Mouse (Mus musculus) limb, embryonic 11.5 days (tissue): ENCODE measurements around the gene Elmo1. TPM values are rescaled to one million over a fixed set of nuclear protein-coding genes. Genes with fewer than 3 reads are reported as not detected.

ENCODE experiments used
- ATAC-seq: fragments of 200-750 bp; cut with Nextera tagmentation; 2 replicates; pipeline ENCODE4 v1.8.0; 2017; ENCODE audit warnings: low read depth; ENCODE audit not compliant: insufficient number of reproducible peaks, low FRiP score, low TSS enrichment
- DNase-seq: peaks from one replicate; pipeline ENCODE4 v3.0.0-alpha.2; 2015; ENCODE audit warnings: low spot score
- H3K27ac ChIP-seq: fragments of 300-500 bp; sonication (generic); replicated peaks from 2 replicates; pipeline ENCODE4 v1.5.1; 2014; ENCODE audit warnings: low read depth, mild to moderate bottlenecking, low read length
- H3K27me3 ChIP-seq: fragments of 300-500 bp; sonication (generic); 2 replicates; pipeline ENCODE4 v1.6.1; 2014; ENCODE audit warnings: mild to moderate bottlenecking, low read length, mixed read lengths; ENCODE audit not compliant: control insufficient read depth, insufficient read depth
- H3K36me3 ChIP-seq: fragments of 300-500 bp; sonication (generic); 2 replicates; pipeline ENCODE4 v1.6.1; 2014; ENCODE audit warnings: mild to moderate bottlenecking, low read length, moderate library complexity, mixed read lengths; ENCODE audit not compliant: control insufficient read depth, insufficient read depth
- H3K4me1 ChIP-seq: fragments of 300-500 bp; sonication (generic); 2 replicates; pipeline ENCODE4 v1.6.1; 2014; ENCODE audit warnings: low read length, mixed read lengths; ENCODE audit not compliant: control insufficient read depth, insufficient read depth
- H3K4me2 ChIP-seq: fragments of 300-500 bp; sonication (generic); 2 replicates; pipeline ENCODE4 v1.6.1; 2014; ENCODE audit warnings: low read depth, mild to moderate bottlenecking, moderate library complexity; ENCODE audit not compliant: severe bottlenecking
- H3K4me3 ChIP-seq: fragments of 300-500 bp; sonication (generic); 2 replicates; pipeline ENCODE4 v1.5.1; 2014; ENCODE audit warnings: low read depth, low read length
- H3K9ac ChIP-seq: fragments of 300-500 bp; sonication (generic); 2 replicates; pipeline ENCODE4 v1.6.1; 2014; ENCODE audit warnings: mild to moderate bottlenecking, low read length
- H3K9me3 ChIP-seq: fragments of 300-500 bp; sonication (generic); 2 replicates; pipeline ENCODE4 v1.6.1; 2016; ENCODE audit warnings: low read length; ENCODE audit not compliant: control insufficient read depth
- WGBS: fragments of 180-500 bp; shearing (Covaris S2); extraction: QIAGEN DNeasy Blood & Tissue Kit; methylation state at CpG from one replicate; pipeline ENCODE4 v1.1.7; 2014; 5-methylcytosine and 5-hydroxymethylcytosine counted together
- polyA plus RNA-seq: library from polyadenylated mRNA; unstranded; fragments of >200 nt; fragmentation: Nextera tagmentation; extraction: Ambion mirVana; gene quantifications from 2 replicates; pipeline ENCODE4 v1.2.1, GENCODE M21; 2014

Gene Elmo1
- polyA plus RNA-seq, 1 experiment from 2014 or later, result 9.6 TPM

- 89% methylated on average over 4 of the region's 4 CpGs for WGBS
- H3K27me3 ChIP-seq, result no peaks in the 10 kb centered on the region
- no peak overlapping the region for H3K27ac ChIP-seq
- H3K4me2 ChIP-seq, result no peak overlapping the region
- DNase-seq, result no peak
- H3K4me3 ChIP-seq, result no peak overlapping the region
- H3K9me3 ChIP-seq, result no peaks in the 10 kb centered on the region
- no peak for ATAC-seq
- no peak overlapping the region for H3K9ac ChIP-seq
- H3K4me1 ChIP-seq, result peaks cover 7% of the 10 kb centered on the region
- H3K36me3 ChIP-seq, result no peaks in the 10 kb centered on the region
Measured at GRCm38 (mm10) chr13:20131998-20132371, 41.6 kb downstream of the Elmo1 start.

- WGBS, result 56% methylated on average over 6 of the region's 6 CpGs
- Histone ChIP-seq H3K36me3 (no peaks in the 10 kb centered on the region), H3K4me2 (no peak overlapping the region), H3K27ac (no peak overlapping the region), H3K9me3 (no peaks in the 10 kb centered on the region), H3K4me1 (peaks cover 7% of the 10 kb centered on the region), H3K9ac (no peak overlapping the region), H3K4me3 (no peak overlapping the region), H3K27me3 (no peaks in the 10 kb centered on the region)
- DNase-seq (no peak), ATAC-seq (peak; percentile 33; the same call in 1 of the 2 replicates)
Measured at GRCm38 (mm10) chr13:20133602-20134394, 43.4 kb downstream of the Elmo1 start.

GRCm38 (mm10) chr13:20134395-20135225 lies 44.2 kb downstream of the Elmo1 start:
- no peak overlapping the region for H3K4me3 ChIP-seq
- H3K9me3 ChIP-seq, result no peaks in the 10 kb centered on the region
- H3K27me3 ChIP-seq, result no peaks in the 10 kb centered on the region
- H3K4me1 ChIP-seq, result peaks cover 11% of the 10 kb centered on the region
- H3K36me3 ChIP-seq, result no peaks in the 10 kb centered on the region
- 76% methylated on average over 18 of the region's 18 CpGs for WGBS
- DNase-seq (peak; percentile 39), ATAC-seq (0 out of 2 replicates have a peak, but pooled peaks have one; percentile 5)
- H3K27ac ChIP-seq, result 0 out of 2 replicates have a peak overlapping the region, but pooled peaks have one; percentile 15
- H3K9ac ChIP-seq, result no peak overlapping the region
- no peak overlapping the region for H3K4me2 ChIP-seq

GRCm38 (mm10) chr13:20136753-20137152 lies 46.4 kb downstream of the Elmo1 start:
- H3K4me2 ChIP-seq, result no peak overlapping the region
- no peaks in the 10 kb centered on the region for H3K9me3 ChIP-seq
- DNase-seq (no peak), ATAC-seq (no peak)
- no peak overlapping the region for H3K9ac ChIP-seq
- H3K36me3 ChIP-seq, result no peaks in the 10 kb centered on the region
- no peak overlapping the region for H3K27ac ChIP-seq
- no peaks in the 10 kb centered on the region for H3K27me3 ChIP-seq
- H3K4me3 ChIP-seq, result no peak overlapping the region
- peaks cover 11% of the 10 kb centered on the region for H3K4me1 ChIP-seq

- no peak overlapping the region for H3K27ac ChIP-seq
- DNase-seq (peak; percentile 38), ATAC-seq (no peak; the same call in 1 of the 2 replicates)
- H3K4me2 ChIP-seq, result no peak overlapping the region
- no peaks in the 10 kb centered on the region for H3K9me3 ChIP-seq
- H3K9ac ChIP-seq, result no peak overlapping the region
- no peaks in the 10 kb centered on the region for H3K36me3 ChIP-seq
- peaks cover 11% of the 10 kb centered on the region for H3K4me1 ChIP-seq
- WGBS, result 14% methylated on average over 3 of the region's 3 CpGs
- H3K4me3 ChIP-seq, result no peak overlapping the region
- H3K27me3 ChIP-seq, result no peaks in the 10 kb centered on the region
Measured at GRCm38 (mm10) chr13:20138466-20138865, 48.1 kb downstream of the Elmo1 start.

GRCm38 (mm10) chr13:20139060-20139459 lies 48.7 kb downstream of the Elmo1 start:
- H3K4me1 ChIP-seq, result peaks cover 6% of the 10 kb centered on the region
- no peak overlapping the region for H3K4me3 ChIP-seq
- no peak for ATAC-seq
- no peaks in the 10 kb centered on the region for H3K27me3 ChIP-seq
- no peak overlapping the region for H3K4me2 ChIP-seq
- H3K36me3 ChIP-seq, result no peaks in the 10 kb centered on the region
- no peaks in the 10 kb centered on the region for H3K9me3 ChIP-seq
- DNase-seq, result no peak
- no peak overlapping the region for H3K27ac ChIP-seq
- no peak overlapping the region for H3K9ac ChIP-seq
- 45% methylated on average over 6 of the region's 6 CpGs for WGBS

- no peaks in the 10 kb centered on the region for H3K9me3 ChIP-seq
- no peaks in the 10 kb centered on the region for H3K36me3 ChIP-seq
- DNase-seq, result no peak
- no peak overlapping the region for H3K9ac ChIP-seq
- peaks cover 6% of the 10 kb centered on the region; the same call in 1 of the 2 replicates for H3K4me1 ChIP-seq
- H3K27me3 ChIP-seq, result no peaks in the 10 kb centered on the region
- H3K27ac ChIP-seq, result no peak overlapping the region
- no peak overlapping the region for H3K4me3 ChIP-seq
- WGBS, result 79% methylated on average over 4 of the region's 4 CpGs
- H3K4me2 ChIP-seq, result no peak overlapping the region
- ATAC-seq, result no peak
Measured at GRCm38 (mm10) chr13:20139825-20140665, 49.6 kb downstream of the Elmo1 start.

GRCm38 (mm10) chr13:20142637-20143036 lies 52.2 kb downstream of the Elmo1 start:
- Histone ChIP-seq H3K4me3 (no peak overlapping the region), H3K9me3 (no peaks in the 10 kb centered on the region), H3K36me3 (no peaks in the 10 kb centered on the region), H3K27me3 (no peaks in the 10 kb centered on the region), H3K27ac (no peak overlapping the region; the same call in 1 of the 2 replicates), H3K4me1 (peaks cover 6% of the 10 kb centered on the region; the same call in 1 of the 2 replicates), H3K4me2 (no peak overlapping the region), H3K9ac (no peak overlapping the region)
- WGBS, result 51% methylated on average over 1 of the region's 1 CpGs
- DNase-seq (no peak), ATAC-seq (no peak)
